ENCODE assay signal across 25 mouse cellular contexts in genomic region chr2:80354531-80354930, GRCm38 (mm10).
"Had no signal": no experiment of that assay in that cellular context is flagged by ENCODE, and none has a peak within 500 bp of the region (broad histone marks: within the 10 kb centered on the region; RNA-seq: fewer than 3 reads in every experiment).

No protein-coding gene starts in this region.

- H3K4me2 ChIP-seq: heart, embryonic 11.5 days; heart, embryonic 13.5 days; heart, embryonic 15.5 days; hindbrain, embryonic 12.5 days; hindbrain, embryonic 14.5 days; intestine, embryonic 15.5 days; liver, embryonic 11.5 days; liver, embryonic 13.5 days; liver, embryonic 15.5 days had no signal

- H3K4me3 ChIP-seq: gastrocnemius, adult 2 months; heart, embryonic 13.5 days; heart, embryonic 15.5 days; hindbrain, embryonic 10.5 days; hindbrain, embryonic 12.5 days; intestine, embryonic 15.5 days; left cerebral cortex, adult 2 months; liver, embryonic 13.5 days; liver, embryonic 15.5 days had no signal

- H3K9me3 ChIP-seq: heart, embryonic 13.5 days; heart, embryonic 15.5 days; hindbrain, embryonic 10.5 days; hindbrain, embryonic 12.5 days; intestine, embryonic 15.5 days; liver, embryonic 13.5 days; liver, embryonic 15.5 days had no signal

- ATAC-seq: forebrain, postnatal 0 days; hindbrain, embryonic 16.5 days; inflammation-experienced regulatory T-cells, adult 6 months; intestine, embryonic 15.5 days; intestine, postnatal 0 days; liver, postnatal 0 days had no signal

- H3K9ac ChIP-seq: forebrain, postnatal 0 days; heart, embryonic 13.5 days; heart, embryonic 15.5 days; hindbrain, embryonic 12.5 days; hindbrain, embryonic 14.5 days; intestine, embryonic 15.5 days; liver, embryonic 13.5 days; liver, embryonic 15.5 days; liver, postnatal 0 days had no signal

- DNase-seq: forebrain, postnatal 0 days; gastrocnemius, adult 2 months; gastrocnemius, postnatal 10 days; gastrocnemius, postnatal 25 days; kidney, adult 18-20 months; kidney, adult 8-10 months; kidney, postnatal 25 days; kidney, postnatal 4 days; left cerebral cortex, postnatal 4 days; liver; liver, embryonic 13.5 days; liver, postnatal 0 days had no signal

- H3K27ac ChIP-seq: gastrocnemius, adult 2 months; heart, embryonic 13.5 days; heart, embryonic 15.5 days; hindbrain, embryonic 10.5 days; hindbrain, embryonic 12.5 days; hindbrain, embryonic 14.5 days; intestine, embryonic 15.5 days; left cerebral cortex, adult 2 months; liver, embryonic 13.5 days; liver, embryonic 15.5 days had no signal

- H3K27me3 ChIP-seq: heart, embryonic 13.5 days; heart, embryonic 15.5 days; hindbrain, embryonic 12.5 days; intestine, embryonic 15.5 days; liver, embryonic 13.5 days; liver, embryonic 15.5 days had no signal

- H3K4me1 ChIP-seq: hindbrain, embryonic 12.5 days; intestine, embryonic 15.5 days; liver, embryonic 13.5 days; liver, embryonic 15.5 days had no signal
